Mouse (Mus musculus) Patski (cell line): ENCODE data around the gene Pdss2. TPM values are rescaled to one million over a fixed set of nuclear protein-coding genes. Genes with fewer than 3 reads are reported as not detected.

ENCODE experiments used
- ATAC-seq: fragments of 100-300 bp; one replicate; pipeline ENCODE4 v1.8.0; 2021
- CTCF ChIA-PET: fragments of 350-600 bp; sonication (Branson Sonifier 250); formaldehyde crosslinking; loops from one replicate; lab custom pipeline; 2022; ENCODE audit warnings: inconsistent platforms; lab: Charles Lee
- POLR2A ChIA-PET: fragments of 350-600 bp; sonication (Branson Sonifier 250); formaldehyde crosslinking; loops from one replicate; lab custom pipeline; 2022; ENCODE audit warnings: antibody characterized with exemption, inconsistent platforms; lab: Charles Lee
- DNase-seq: peaks from one replicate; pipeline ENCODE4 v3.0.0-alpha.2; 2011; ENCODE audit warnings: low read depth, low spot score
- H3K27me3 ChIP-seq: fragments of 371-371 bp; one replicate; pipeline ENCODE4 v1.5.1; 2021
- CTCF ChIP-seq: fragments of 100-300 bp; IDR thresholded peaks from one replicate; pipeline ENCODE4 v1.5.1; 2021
- in situ Hi-C: fragments of 300-500 bp; cut with MboI; formaldehyde crosslinking; loops from 3 replicates; pipeline ENCODE4 v1.11.1; 2018; ENCODE audit warnings: low pct_unique_long_range_greater_than_20kb, mixed read lengths
- polyA plus RNA-seq: library from polyadenylated mRNA; unstranded; gene quantifications from one replicate; pipeline ENCODE4 v1.2.3, GENCODE M21; 2021

The Pdss2 gene
- polyA plus RNA-seq, 1 experiment from 2014 or later, result 14.1 TPM

DNA sequence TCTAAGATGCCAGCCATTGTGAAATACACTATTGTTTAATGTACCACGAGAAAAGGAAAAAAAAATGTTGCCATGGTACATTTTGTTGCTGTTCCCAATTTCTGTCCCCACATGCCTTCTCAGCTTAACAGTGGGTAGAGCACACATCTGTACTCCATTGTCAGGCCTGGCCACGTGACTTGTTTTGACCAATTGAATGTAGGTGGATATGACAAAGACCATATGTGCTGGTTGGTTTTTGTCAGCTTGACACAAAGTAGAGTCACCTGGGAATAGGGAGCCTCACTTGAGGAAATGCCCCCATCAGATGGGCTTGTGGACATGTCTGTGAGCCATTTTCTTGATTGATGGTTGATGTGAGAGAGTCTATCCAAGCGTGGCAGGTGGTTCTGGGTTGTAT lies 17.4 kb upstream of the Pdss2 start:
- in situ Hi-C loops, result no loop called here
- ChIA-PET CTCF (no interaction called here), POLR2A (interaction anchor here (0.6 kb wide), 1 partner anchor 11 kb away, joined by 3 read pairs; no protein-coding TSS in a partner anchor)
- TF ChIP-seq CTCF, result no peak
- no peaks in the 10 kb centered on the region for H3K27me3 ChIP-seq
- no peak for ATAC-seq
- DNase-seq, result no peak

DNA sequence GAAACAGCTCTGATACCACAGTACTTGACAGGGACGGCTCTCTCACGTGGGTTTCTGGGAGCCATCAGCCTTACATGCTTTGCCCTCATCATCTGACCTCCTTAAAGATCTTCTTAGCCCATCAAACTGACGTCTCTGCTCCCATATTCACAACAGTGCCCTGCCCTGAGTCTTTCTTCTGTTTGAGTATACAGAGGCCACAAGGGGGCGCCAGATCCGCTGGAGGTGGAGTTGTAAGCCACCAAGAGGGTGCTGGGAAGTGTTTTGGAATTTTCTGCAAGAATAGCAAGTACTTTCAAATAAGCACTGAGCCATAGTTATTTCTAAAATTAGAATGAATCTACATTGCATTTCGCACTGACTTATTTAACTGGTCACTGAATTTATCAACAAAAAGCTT lies 9.4 kb upstream of the Pdss2 start:
- ATAC-seq (no peak), DNase-seq (no peak)
- in situ Hi-C loops, result loop anchor here (10.0 kb wide), 1 partner anchor 163 kb away; no protein-coding TSS in a partner anchor
- CTCF ChIA-PET, result interaction anchor here (0.8 kb wide), 1 partner anchor 162 kb away, joined by 3 read pairs; no protein-coding TSS in a partner anchor
- no peak for TF ChIP-seq CTCF
- no peaks in the 10 kb centered on the region for H3K27me3 ChIP-seq
- POLR2A ChIA-PET, result no interaction called here

DNA sequence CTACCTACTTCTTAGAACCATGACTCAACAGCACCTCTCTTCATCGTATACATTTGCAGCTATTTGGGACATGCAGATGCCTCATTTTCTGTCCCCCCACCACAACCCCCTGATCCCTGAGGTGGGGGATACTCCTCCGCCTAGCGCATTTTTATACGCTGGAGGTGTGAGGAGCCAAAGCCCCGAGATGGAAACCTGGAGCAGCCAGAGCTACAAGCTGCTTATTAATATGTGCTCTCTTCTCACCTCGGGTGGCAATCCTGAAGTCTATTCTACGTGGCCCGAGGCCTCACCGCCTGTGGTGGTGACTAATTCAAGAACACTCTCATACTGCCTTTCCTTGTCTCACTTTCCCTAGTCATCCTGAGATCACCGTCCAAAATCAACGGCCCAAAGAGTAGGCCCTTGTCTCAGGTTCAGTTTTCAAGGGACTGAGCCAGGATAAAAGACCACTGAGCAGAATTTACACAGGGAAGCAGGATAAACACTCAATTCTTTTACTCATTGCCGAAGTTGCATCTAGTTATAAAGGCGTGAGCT lies 3.9 kb upstream of the Pdss2 start:
- TF ChIP-seq CTCF, result no peak
- ATAC-seq, result no peak

DNA sequence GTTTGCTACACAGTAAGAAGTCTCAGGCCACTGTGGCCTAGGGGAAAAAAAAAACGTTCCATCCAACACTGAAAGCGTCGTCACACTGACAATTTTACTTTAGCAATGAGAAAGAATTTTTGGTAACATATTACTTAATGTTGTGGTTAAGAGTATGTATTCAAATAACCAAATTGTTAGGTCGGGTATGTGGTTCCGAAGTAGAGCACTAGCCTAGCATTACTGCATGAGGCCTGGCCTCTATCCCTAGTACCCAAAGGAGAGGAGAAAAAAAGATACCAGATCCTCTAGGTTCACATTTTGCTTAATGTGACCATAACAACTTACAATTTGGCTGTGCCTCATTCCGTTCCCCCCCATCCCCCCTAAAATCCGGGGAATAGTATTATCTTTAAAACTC lies 807 bp upstream of the Pdss2 start:
- CTCF ChIA-PET, result interaction anchor here (1.2 kb wide), 1 partner anchor 50 kb away, joined by 3 read pairs; no protein-coding TSS in a partner anchor
- peak; percentile 27 for ATAC-seq
- no peak for TF ChIP-seq CTCF
- in situ Hi-C loops, result no loop called here
- POLR2A ChIA-PET, result interaction anchor here (0.7 to 1.1 kb wide), 6 partner anchors 10 to 221 kb away, joined by 3 to 5 read pairs (median 3); no protein-coding TSS in a partner anchor
- no peaks in the 10 kb centered on the region for H3K27me3 ChIP-seq
- no peak for DNase-seq

More for the DNA sequence above, 3.9 kb upstream of the Pdss2 start:
- CTCF ChIA-PET, result no interaction called here
- in situ Hi-C loops, result loop anchor here (10.0 kb wide), 1 partner anchor 157 kb away; no protein-coding TSS in a partner anchor
- DNase-seq, result no peak
- POLR2A ChIA-PET, result interaction anchor here (0.7 kb wide), 1 partner anchor 113 kb away, joined by 3 read pairs; no protein-coding TSS in a partner anchor
- H3K27me3 ChIP-seq, result no peaks in the 10 kb centered on the region

DNA sequence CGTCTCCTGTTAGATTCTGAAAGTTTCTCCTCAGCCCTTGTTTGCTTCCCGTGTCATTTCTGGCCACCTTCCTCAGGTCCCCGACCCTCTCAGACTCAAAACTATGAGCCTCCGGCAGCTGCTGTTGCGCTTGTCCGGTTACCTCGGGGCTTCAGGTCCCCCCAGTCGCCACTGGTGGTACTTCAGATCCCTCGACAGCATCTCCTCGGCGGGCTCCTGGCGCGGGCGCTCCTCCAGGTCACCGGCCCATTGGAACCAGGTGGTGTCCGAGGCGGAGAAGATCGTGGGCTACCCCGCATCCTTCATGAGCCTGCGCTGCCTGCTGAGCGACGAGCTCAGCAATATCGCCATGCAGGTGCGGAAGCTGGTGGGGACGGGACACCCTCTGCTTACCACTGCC lies 373 bp downstream of the Pdss2 start:
- H3K27me3 ChIP-seq, result no peaks in the 10 kb centered on the region
- POLR2A ChIA-PET, result interaction anchor here (1.0 kb wide), 2 partner anchors 12 to 143 kb away, joined by 3 to 5 read pairs; no protein-coding TSS in a partner anchor
- DNase-seq (no peak), ATAC-seq (peak; percentile 30)
- TF ChIP-seq CTCF, result no peak
- CTCF ChIA-PET, result no interaction called here
- in situ Hi-C loops, result no loop called here

DNA sequence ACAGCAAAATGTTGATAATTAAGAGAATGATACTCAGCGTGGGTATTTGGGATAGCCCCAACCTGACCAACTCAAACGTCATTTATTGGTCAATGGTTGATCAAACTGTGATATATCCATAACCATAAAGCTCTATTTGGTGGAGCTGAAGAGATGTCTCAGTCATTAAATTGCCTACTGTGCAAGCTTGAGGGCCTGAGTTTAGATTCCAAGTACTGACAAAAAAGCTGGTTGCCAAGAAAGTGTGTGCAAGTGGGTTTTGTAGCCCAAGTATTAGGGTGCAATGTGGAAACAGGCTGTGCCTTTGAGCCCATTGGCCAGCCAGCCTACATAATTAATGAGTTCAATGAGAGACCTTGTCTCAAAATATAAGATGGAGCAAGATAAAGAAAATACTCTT lies 2.1 kb downstream of the Pdss2 start:
- no peaks in the 10 kb centered on the region for H3K27me3 ChIP-seq
- in situ Hi-C loops, result no loop called here
- no peak for ATAC-seq
- ChIA-PET CTCF (no interaction called here), POLR2A (no interaction called here)
- no peak for TF ChIP-seq CTCF
- DNase-seq, result no peak

DNA sequence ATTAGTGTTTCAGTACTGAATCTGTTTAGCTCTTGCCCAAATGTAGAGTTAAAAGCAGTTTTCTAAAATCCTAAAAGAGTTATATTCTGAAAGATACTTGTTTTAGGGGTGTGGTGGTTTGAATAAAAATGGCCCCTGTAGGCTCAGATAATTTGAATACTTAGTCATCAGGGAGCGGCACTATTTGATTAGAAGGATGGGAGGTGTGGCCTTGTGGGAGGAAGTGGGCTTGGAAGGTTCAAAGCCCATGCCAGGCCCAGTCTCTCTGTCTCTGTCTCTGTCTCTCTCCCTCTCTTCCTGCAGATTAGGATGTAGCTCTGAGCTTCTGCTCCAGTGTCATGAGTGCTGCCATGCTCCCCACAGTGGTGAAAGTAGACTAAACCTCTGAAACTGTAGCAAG lies 5.1 kb downstream of the Pdss2 start:
- DNase-seq (no peak), ATAC-seq (no peak)
- ChIA-PET POLR2A (no interaction called here), CTCF (interaction anchor here (0.7 to 1.7 kb wide), 2 partner anchors 9 to 12 kb away, joined by 3 read pairs; no protein-coding TSS in a partner anchor)
- H3K27me3 ChIP-seq, result no peaks in the 10 kb centered on the region
- in situ Hi-C loops, result no loop called here
- TF ChIP-seq CTCF, result no peak

DNA sequence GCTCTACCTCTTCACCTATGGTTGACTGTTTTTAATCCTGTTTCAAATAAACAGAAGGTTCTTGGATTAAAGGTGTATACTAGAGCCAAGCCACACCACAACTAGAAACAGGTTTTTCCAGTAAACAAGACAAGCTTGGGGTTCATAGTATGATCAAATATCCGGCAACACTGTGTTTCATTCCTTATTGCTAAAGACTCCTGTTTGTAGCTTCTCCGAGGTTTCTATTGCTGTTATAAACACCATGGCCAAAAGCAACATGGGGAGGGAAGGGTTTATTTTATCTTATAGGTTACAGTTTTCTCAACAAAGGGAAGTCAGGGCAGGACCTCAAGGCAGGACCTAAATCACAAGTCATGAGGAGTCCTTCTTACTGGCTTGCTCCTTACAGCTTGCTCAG lies 8.0 kb downstream of the Pdss2 start:
- TF ChIP-seq CTCF, result no peak
- DNase-seq (no peak), ATAC-seq (no peak)
- H3K27me3 ChIP-seq, result no peaks in the 10 kb centered on the region
- ChIA-PET POLR2A (no interaction called here), CTCF (interaction anchor here (1.6 kb wide), 1 partner anchor 70 kb away, joined by 4 read pairs; no protein-coding TSS in a partner anchor)
- in situ Hi-C loops, result no loop called here

DNA sequence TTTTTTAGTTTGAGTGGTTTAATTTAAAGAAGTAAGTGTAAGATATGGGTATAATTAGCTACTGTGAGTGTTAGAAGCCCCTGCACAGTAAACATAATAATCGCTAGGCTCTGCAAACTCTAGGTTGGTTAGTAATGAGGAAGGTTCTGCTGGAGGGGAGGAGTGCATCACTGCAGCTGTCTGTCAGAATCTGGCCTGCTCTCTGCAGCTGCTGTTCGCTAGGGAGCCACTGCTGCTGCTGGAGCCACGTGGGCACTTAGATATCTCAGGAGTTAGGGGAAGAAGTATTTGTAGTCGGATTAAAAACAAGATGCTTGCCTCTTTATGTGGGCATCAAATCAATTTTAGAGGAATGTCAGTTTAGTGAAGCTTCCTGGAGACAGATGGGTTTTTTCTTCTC lies 13.2 kb downstream of the Pdss2 start:
- ATAC-seq, result no peak
- CTCF ChIA-PET, result interaction anchor here (1.0 to 1.8 kb wide), 3 partner anchors 15 to 36 kb away, joined by 3 to 7 read pairs (median 3); no protein-coding TSS in a partner anchor
- no peaks in the 10 kb centered on the region for H3K27me3 ChIP-seq
- in situ Hi-C loops, result no loop called here
- no peak for TF ChIP-seq CTCF
- POLR2A ChIA-PET, result no interaction called here
- DNase-seq, result no peak

DNA sequence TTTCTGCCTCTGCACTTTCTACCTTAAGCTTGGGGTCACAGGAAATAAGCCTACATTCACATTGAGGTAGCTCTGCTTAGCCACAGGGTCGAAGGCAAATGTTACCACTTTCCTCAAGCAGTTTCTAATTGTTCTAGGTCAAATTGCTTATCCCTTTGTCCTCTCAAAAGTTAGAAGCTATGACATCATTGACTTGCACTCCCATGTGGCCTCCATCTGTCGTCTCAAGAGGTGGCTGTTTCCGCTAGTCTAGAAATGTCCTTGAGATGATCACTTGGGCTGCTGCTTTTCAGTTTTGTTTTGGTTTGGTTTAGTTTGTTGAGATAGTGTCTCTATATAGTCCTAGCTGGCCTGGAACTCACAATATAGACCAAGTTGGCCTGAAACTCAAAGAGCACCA lies 13.7 kb downstream of the Pdss2 start:
- in situ Hi-C loops, result no loop called here
- ATAC-seq (no peak), DNase-seq (no peak)
- no peak for TF ChIP-seq CTCF
- ChIA-PET CTCF (interaction anchor here (1.0 to 1.8 kb wide), 3 partner anchors 9 to 18 kb away, joined by 3 to 7 read pairs (median 3); no protein-coding TSS in a partner anchor), POLR2A (no interaction called here)
- no peaks in the 10 kb centered on the region for H3K27me3 ChIP-seq
